Mouse (Mus musculus) kidney, postnatal 10 days (tissue): ENCODE results near the gene Gas7.

Source experiments
- DNase-seq: peaks from one replicate; pipeline ENCODE4 v3.0.0; 2021; ENCODE audit warnings: mixed read lengths

Gas7 gene

DNA sequence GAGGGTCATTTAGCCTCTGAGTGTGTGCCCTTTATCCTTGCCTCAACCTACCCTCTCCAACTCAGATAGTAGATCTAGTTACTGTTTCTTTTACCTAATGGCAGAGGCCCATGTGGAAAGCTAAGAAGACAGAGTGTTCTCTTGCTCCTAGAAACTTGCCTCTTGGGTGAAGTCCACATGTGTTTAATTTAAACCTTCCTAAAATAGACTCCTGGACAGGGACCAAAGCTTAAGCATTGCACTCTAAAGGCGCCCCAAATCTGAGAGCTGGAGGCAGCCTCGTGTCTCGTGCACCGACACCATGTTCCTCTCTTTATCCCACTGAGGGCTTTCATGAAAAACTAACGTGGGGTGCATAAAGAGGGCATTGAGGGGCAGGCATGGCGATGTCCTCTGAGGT, 271.9 kb downstream of the Gas7 start:
- no peak for DNase-seq

GRCm38 (mm10) chr11:67728726-67729125, 273.5 kb downstream of the Gas7 start:
- DNase-seq = no peak

GRCm38 (mm10) chr11:67731056-67731455, 275.8 kb downstream of the Gas7 start:
- no peak for DNase-seq

- no peak for DNase-seq
These were observed 278.5 kb downstream of the Gas7 start for GRCm38 (mm10) chr11:67733726-67734125.

DNA sequence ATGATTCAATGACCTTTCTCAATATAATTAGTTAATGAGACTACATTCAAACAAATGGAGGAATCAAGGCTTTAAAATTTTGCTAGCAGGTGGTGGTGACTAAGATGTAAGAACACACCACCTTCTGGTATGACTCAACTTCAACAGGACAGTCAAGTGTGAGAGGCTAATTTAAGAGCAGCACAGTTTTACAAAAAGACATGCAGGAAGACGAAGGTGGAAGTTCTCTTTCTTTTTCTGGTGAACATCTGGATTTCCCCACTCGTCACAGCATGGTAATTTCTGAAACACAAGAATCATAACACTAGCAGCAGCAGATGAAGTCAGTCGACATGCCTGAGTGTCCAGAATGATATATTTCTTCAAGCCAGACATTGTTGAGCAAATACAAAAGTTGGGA, 279.4 kb downstream of the Gas7 start:
- DNase-seq = no peak

- DNase-seq = no peak
These were observed 283.1 kb downstream of the Gas7 start for GRCm38 (mm10) chr11:67738345-67738744.
